Mouse (Mus musculus) c-Kit-positive CD71-negative TER-119-negative erythroid progenitor cells, embryonic 14.5 days (primary cell): Measurements from ENCODE around the gene Osm.

Source experiments
- DNase-seq: peaks from one replicate; pipeline ENCODE4 v3.0.0-alpha.2; 2013; ENCODE audit warnings: low read depth

The Osm gene

GRCm38 (mm10) chr11:4239691-4240090 lies 3.5 kb downstream of the Osm start:
- DNase-seq: no peak

GRCm38 (mm10) chr11:4240151-4240550 lies 3.9 kb downstream of the Osm start:
- DNase-seq: no peak

GRCm38 (mm10) chr11:4241180-4241579 lies 5.0 kb downstream of the Osm start:
- DNase-seq: no peak

GRCm38 (mm10) chr11:4246126-4246525 lies 9.9 kb downstream of the Osm start:
- no peak for DNase-seq

GRCm38 (mm10) chr11:4246623-4247022 lies 10.4 kb downstream of the Osm start:
- no peak for DNase-seq

- no peak for DNase-seq
These were observed 11.2 kb downstream of the Osm start for GRCm38 (mm10) chr11:4247201-4247959.

- no peak for DNase-seq
These were observed 12.9 kb downstream of the Osm start for GRCm38 (mm10) chr11:4249151-4249550.

- no peak for DNase-seq
These were observed 14.1 kb downstream of the Osm start for GRCm38 (mm10) chr11:4250290-4250689.

GRCm38 (mm10) chr11:4251376-4251775 lies 15.2 kb downstream of the Osm start:
- DNase-seq: no peak

- DNase-seq: no peak
These were observed 16.7 kb downstream of the Osm start for GRCm38 (mm10) chr11:4252886-4253285.

GRCm38 (mm10) chr11:4256846-4257607 lies 20.8 kb downstream of the Osm start, which contains the start of gene Lif:
Gene Lif, plus strand, starts transcription at chr11:4257557.
- DNase-seq: no peak

GRCm38 (mm10) chr11:4257756-4258155 lies 21.5 kb downstream of the Osm start:
- no peak for DNase-seq

GRCm38 (mm10) chr11:4258657-4259082 lies 22.4 kb downstream of the Osm start:
- peak; percentile 82 for DNase-seq

- no peak for DNase-seq
These were observed 24.4 kb downstream of the Osm start for GRCm38 (mm10) chr11:4260463-4261187.

- peak; percentile 82 for DNase-seq
These were observed 24.9 kb downstream of the Osm start for GRCm38 (mm10) chr11:4261188-4261494.

- no peak for DNase-seq
These were observed 25.7 kb downstream of the Osm start for GRCm38 (mm10) chr11:4261969-4262368.

- no peak for DNase-seq
These were observed 26.6 kb downstream of the Osm start for GRCm38 (mm10) chr11:4262847-4263246.

- no peak for DNase-seq
These were observed 27.1 kb downstream of the Osm start for GRCm38 (mm10) chr11:4263296-4263695.

GRCm38 (mm10) chr11:4264066-4264465 lies 27.8 kb downstream of the Osm start:
- DNase-seq: no peak

GRCm38 (mm10) chr11:4266271-4267201 lies 30.3 kb downstream of the Osm start:
- DNase-seq: no peak

GRCm38 (mm10) chr11:4267202-4267578 lies 31.0 kb downstream of the Osm start:
- no peak for DNase-seq

GRCm38 (mm10) chr11:4268500-4268899 lies 32.3 kb downstream of the Osm start:
- DNase-seq: no peak
